Mouse (Mus musculus) liver, adult (tissue): Measurements from ENCODE around the gene Gas2.

ENCODE experiments used
- GATA4 ChIP-seq: IDR thresholded peaks from 2 replicates; pipeline ENCODE4 v1.6.1; 2014; ENCODE audit warnings: mild to moderate bottlenecking, low read length; ENCODE audit not compliant: insufficient replicate concordance

The Gas2 gene

DNA sequence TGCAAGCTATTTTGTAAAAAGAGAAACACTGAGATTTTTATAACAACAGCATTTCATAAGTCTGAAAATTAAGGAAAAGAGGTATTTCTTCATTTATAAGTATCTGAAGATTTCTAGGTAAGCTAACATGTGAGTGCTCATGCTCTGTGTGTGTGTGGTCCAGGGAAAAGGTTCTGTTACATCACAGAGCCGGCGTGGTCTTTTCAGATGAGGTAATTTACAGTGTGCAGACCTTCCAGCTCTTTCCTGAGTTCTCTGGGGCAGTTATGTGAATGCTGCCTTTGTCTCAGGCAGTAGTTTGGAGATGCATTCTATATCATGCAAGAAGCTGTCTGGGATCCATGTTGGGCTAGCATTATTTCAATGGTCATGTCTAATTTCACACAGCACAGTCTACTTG, 52.3 kb downstream of the Gas2 start:
- TF ChIP-seq GATA4, result no peak

DNA sequence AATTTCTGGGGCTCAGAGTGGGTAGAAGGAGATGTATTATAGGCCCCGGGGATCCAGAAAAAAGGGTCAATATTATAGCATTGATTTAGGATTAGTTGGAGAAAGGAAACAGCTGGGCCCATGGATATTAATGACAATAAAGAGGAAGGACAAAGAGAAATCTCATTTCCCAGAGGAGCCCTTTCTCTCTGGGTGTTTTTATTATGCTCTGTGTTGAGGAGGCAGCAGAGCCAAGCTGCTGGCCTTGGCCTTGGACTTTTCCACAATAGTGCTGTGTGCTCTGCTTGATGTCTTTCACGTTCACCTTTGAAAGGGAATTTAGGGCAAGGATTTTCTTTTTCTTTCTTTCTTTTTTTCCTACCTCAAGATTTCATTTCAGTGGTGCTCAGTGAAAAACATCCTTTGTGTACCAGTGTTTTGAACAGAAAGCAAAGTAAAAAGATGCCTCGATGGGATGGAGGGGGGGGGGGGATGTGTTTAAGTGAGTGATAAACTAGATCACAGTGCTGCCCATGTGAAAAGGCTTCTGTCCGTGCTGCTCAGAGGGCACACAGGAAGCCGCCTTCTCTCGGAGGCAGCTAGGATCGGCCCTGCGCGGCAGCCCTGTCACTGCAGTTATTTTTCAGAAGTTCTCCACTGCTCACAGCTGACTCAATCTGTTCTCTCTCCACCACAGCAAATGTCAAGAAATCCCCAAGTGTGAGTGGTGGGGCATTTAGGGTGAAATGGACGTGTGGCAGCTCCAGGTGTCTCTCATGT, 67.1 kb downstream of the Gas2 start:
- TF ChIP-seq GATA4, result no peak

DNA sequence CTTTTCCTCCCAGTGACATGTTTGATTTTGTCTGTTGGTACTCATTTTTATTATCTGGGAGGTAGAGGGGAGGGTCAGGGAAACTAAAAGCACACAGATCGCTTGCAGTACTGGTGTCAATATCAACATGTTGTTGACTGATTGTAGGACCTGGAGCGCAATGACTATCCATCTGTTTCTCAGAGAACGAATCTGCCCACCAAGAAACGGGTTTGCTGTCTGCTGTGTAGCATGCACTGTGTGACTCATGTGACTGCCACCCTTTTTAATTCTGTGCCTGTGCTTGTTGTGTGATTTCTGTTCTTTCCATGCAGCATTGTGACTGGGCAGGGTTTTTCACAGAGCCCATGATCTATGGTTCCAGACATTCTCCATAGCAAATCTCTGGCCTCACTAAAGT, 69.4 kb downstream of the Gas2 start:
- TF ChIP-seq GATA4, result no peak

DNA sequence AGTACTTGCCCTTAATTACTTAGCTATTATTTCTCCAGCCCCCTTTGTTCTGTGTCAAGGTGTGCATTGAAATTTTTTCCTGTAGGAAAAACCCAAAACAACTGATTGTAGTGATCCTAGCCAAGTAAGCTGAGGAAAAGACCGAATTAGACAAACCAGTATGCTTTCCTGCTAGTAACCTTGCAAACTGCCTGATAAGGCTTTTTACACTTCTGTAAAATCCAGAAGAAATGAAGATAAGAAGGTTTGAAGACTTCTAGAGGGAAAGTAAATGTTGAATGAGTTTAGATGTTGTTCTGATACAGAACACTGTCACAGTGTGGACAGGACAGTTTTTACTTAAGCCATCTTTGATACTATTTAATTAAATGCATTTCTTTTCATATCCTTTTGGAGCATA, 75.5 kb downstream of the Gas2 start:
- no peak for TF ChIP-seq GATA4

DNA sequence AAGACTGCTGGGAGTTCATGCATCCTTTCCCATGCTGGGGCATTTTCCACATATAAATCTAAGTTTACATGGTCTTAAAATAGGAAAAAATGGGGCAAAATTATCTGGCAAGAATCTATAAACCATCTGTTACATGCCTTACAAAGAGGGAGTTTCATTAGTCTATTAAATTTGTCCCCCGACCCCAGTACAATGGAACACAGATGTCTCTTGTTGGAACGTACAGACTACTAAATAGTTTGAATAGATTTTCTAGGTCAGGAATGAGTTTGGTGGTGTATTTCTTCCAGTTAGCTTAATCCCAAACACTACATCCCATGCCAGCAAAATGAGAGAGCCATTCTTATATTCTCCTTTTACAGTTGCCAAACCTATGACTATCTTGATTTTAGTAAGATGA, 78.6 kb downstream of the Gas2 start:
- no peak for TF ChIP-seq GATA4

DNA sequence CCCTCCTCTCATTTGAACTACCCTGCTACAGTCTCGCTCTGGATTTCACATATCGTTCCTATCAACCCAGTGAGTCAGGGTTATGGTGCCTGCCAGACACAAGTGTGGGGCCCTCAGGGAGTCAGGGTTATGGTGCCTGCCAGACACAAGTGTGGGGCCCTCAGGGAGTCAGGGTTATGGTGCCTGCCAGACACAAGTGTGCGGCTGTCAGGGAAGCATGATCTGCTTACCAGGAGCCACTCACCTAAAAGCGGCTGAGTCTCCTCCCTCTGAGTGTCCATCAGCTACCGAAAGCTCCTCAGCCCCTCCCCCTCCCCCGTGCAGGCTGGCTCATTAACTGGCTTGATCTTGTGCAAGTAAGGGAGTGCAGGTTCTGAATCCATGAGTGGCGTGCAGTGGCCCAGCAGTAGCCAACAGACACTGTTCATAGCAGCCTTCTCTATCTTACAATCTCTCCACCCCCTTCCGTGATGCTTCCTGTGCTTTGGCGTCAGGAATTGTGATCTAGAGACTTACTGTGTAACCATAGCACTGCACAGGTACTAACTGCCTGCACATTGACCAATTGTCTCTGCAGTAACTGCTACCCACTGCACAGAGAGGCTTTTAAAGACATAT, 93.7 kb downstream of the Gas2 start:
- no peak for TF ChIP-seq GATA4

DNA sequence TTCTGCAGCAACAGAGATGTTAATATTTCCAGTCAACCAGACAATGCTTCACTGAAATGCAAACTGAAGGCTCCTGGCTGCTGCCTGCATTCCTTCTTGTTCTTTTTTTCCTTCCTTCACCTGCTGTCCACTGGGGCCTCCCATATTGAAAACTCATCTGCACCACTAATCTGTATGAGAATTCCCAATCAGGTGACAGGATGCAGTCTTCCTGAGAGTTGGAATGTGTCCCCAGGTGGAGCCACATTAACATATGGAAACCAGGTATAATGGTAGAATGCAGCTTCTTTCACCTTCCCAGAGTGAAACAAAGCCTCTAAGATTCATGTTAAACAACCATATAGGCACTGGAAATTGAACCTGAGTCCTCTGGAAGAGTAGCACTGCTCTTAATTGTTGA, 96.0 kb downstream of the Gas2 start:
- TF ChIP-seq GATA4, result no peak

DNA sequence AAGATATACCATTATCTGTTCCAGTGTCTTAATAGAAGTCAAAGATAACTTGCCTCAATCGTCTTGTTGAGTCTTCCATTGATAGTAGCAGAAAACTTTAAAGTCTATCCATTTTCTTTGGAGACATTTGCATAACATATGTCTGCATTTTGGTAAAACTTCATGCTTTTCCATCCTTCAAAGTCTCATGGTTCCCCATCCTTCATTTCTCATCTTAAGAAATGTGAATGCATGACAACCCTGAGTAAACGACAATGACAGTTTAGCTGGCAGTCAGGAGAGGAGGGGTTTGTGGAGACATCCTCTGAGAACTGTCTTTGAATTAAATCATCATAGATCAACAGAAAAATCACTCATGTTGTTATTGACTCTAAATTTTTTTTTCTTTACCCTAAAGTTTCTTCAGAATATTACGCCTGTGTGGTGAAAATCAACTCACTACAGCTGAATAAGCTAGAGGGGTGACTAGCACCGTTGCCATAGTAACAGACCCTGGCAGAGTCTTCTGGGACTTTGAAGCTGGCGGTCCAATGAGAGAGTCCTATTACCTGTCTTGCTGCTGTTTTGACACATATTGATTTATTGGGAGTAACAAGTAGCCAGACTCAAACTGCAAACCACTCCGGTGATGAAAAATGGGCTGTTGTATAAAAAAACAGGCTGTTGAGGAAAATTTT, 99.0 kb downstream of the Gas2 start:
- no peak for TF ChIP-seq GATA4

DNA sequence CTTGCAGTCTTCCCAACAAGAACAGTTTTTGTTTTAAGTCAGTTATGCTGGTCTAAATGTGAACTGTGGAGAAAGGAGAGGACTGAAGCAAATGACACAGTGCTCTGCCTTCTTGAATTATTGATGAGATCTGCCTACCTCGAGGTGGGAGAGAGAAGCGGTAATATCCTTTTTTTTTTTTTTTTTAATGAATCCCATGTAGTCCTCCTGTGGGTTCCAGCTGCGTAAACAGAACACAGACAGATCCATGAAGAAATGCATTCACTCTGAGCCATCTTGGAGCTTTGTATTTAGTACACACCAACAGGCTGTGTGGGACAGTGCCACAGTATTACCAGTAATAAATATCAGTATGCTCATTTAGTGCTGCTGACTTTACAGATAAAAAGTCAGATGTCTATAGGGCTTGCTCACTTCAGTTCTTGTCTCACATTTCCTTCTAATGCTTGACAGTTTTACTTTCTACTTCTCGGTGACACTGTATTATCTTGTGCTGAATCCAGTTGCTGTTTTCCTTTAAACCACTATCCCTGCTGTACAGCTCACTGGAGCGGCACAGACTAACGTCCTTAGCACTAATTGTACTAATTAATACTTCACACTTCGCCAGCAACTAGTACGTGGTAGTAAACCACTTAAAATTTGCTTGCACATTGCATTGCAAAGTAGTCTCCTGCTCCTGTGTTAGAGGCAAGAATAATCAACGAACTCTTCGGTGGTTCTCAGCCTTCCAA, 100.6 kb downstream of the Gas2 start:
- TF ChIP-seq GATA4, result no peak

DNA sequence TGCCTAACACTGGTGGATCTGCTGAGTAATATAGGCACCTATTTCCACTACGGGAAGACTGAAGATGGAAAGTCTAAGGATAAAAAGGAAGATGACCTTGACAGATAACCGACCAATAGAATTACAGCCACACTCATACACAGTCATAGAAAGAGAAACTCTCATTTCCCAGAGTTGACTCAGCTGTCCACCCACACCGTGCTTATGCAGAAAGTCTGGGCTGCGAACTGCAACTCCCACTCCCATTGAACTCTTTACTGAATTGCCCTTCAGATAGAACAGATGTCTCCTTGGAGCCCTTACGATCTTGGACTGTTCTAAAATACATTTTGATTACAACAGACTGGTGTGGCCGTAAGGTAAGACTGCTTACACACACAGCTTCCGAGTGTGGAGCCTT, 102.9 kb downstream of the Gas2 start:
- TF ChIP-seq GATA4, result no peak

DNA sequence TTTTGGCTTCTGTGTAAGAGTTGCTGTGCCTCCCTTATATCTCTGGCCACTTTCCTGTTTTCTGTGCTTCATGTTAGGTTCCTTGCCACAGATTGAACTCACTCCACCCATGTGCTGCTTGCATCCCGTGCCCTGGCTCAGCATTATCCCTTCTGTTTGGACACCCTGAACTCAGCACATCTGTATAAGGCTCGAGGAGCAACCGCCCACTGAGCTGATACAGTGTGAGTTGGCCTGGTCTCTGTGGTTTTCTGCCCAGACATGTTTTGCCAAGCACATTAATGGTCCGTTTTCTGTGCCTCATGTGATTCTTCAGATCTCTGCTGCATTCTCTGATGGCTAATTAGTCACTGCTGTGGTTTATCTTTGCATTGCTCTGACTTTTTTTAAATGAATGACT, 105.8 kb downstream of the Gas2 start:
- no peak for TF ChIP-seq GATA4

DNA sequence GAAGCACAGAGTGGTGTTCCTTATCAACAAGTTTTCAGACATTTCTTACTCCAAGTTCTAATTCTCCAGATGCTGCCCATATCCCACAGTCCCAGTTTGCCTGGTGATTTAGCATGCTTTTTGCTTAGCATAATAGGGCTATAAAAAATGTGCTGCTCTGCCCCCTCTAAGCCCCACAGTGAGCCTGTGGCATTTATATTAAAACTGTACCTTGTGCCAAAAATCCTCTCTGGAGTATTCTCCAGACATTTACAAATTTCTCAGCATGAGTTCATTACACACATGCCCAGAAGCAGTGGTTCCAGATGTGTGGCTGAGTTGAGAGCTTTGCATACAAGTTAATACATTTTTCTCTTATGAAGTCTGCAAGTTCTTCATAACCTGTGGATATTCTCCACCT, 107.6 kb downstream of the Gas2 start:
- TF ChIP-seq GATA4, result no peak

DNA sequence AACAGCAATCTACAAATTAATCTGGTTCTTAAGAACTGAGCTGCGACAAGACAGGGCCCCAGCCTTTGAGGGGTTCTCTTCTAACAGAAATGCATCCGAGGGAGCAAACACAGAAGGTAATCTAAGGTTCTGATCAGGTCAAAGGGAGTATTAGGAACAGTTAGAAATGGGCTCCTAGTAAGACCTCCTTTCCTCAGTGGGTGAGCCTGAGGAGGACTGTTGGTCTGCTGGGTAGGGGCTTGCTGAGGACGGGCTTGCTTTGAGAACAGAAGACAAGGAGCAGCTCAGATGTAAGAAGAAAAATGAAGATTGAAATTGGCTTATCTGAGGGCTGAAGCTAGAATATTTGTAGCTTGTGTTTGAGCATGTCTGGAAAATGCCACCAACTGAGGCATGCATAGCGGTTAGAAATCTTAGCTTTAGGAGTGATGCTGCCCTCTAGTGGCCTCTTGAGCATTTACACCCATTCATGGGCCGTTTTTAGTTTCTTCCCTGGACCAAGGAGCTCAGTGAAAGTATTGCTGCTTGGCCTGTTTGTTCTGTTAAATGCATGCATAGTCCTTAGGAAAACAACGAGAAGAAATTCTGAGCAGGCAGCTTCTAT, 110.5 kb downstream of the Gas2 start:
- no peak for TF ChIP-seq GATA4

DNA sequence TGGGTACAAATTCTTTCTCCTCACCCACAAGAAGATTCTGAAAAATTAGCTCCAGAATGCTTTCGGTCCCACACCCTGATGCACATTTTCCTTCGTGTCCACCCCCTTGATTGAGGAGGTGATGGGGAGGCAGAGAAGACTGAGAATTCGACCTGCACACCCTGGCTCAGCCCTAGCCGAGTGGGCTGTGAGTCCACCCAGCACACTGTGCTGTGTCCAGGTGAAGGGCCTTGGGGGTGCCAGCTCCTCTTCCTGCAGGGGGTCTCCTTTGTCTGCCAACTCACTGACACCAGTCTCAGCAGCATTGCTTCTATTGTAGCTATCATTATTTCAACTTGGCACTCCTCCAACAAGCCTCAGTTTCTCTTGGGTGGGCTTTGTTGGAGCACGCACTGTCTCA, 111.3 kb downstream of the Gas2 start:
- no peak for TF ChIP-seq GATA4

DNA sequence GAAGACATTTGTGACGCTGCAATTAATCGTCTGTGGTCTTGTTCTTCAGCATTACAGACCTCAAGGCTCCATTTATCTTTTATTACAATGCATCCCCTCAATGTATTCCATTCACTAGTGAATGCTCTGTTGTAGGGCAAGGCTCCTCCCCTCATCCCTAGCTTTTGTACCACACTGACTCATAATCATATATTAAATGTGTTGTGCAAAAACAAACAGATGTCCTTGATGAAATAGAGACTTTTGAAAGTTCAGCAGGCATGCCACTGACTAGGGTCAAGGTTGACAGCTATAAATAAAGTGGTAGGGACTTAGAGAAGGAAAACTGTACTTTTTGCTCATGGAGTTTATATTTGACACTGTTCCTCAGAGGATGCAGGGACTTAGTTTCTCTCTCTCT, 111.7 kb downstream of the Gas2 start:
- TF ChIP-seq GATA4, result no peak
